In genomic region chr2:52072491-52073140, GRCm38 (mm10) we compare ENCODE assay signal across 8 mouse cellular contexts. TPM values are rescaled to one million over a fixed set of nuclear protein-coding genes. Genes with fewer than 3 reads are reported as not detected.
DNase-seq lines count a peak whose midpoint lies in the region; ATAC-seq and TF ChIP-seq lines count a peak whose summit lies in the region.

Rif1 (plus strand) TSS chr2:52072832.

- 2% methylated on average over 11 of the region's 72 CpGs for WGBS in hindbrain, embryonic 11.5 days
- WGBS in lung, postnatal 0 days: 2% methylated on average over 34 of the region's 72 CpGs

- H3K27ac ChIP-seq in hindbrain, embryonic 11.5 days (ENCODE audit: low read depth, low read length): peak within 1 kb of the TSS; percentile 76
- H3K27ac ChIP-seq in lung, postnatal 0 days (ENCODE audit: low read length): peak within 1 kb of the TSS; percentile 87

- H3K4me3 ChIP-seq in hindbrain, embryonic 11.5 days (ENCODE audit: low read depth, low read length): peak within 1 kb of the TSS; percentile 98
- peak within 1 kb of the TSS; percentile 93 for H3K4me3 ChIP-seq in lung, postnatal 0 days (ENCODE audit: low read depth, low read length)

- no peaks in the 10 kb centered on the region for H3K36me3 ChIP-seq in hindbrain, embryonic 11.5 days (ENCODE audit: control insufficient read depth, insufficient read depth, low read length)
- no peaks in the 10 kb centered on the region for H3K36me3 ChIP-seq in lung, postnatal 0 days (ENCODE audit: insufficient read depth, low read length)

- no peaks in the 10 kb centered on the region for H3K9me3 ChIP-seq in hindbrain, embryonic 11.5 days (ENCODE audit: control insufficient read depth, low read length)
- no peaks in the 10 kb centered on the region for H3K9me3 ChIP-seq in lung, postnatal 0 days (ENCODE audit: low read length)

- peak; percentile 88 for DNase-seq in MN1 (ENCODE audit: low spot score)
- DNase-seq in cerebellum, adult 9-11 months: peak; percentile 90
- DNase-seq in frontal cortex, adult 2 months (ENCODE audit: extremely low spot score in 1 of 2, low spot score in 1 of 2): peak in 1 of 2 experiments; percentile 82
- DNase-seq in hindbrain, embryonic 11.5 days (ENCODE audit: low spot score): peak; percentile 91
- peak; percentile 79 to 86 for DNase-seq in layer of hippocampus, postnatal 10 days (ENCODE audit: low spot score in 2 of 2)
- peak; percentile 92 for DNase-seq in lung, postnatal 0 days (ENCODE audit: low spot score)
- DNase-seq in ovary, postnatal 10 days (ENCODE audit: low spot score): peak; percentile 70
- peak; percentile 63 to 64 for DNase-seq in thymus, postnatal 10 days (ENCODE audit: low spot score in 2 of 2)

- H3K9ac ChIP-seq in hindbrain, embryonic 11.5 days (ENCODE audit: low read depth, low read length): peak within 1 kb of the TSS; percentile 93
- peak within 1 kb of the TSS; percentile 86 for H3K9ac ChIP-seq in lung, postnatal 0 days (replicated peaks; ENCODE audit: low read depth)

- no peaks in the 10 kb centered on the region for H3K27me3 ChIP-seq in hindbrain, embryonic 11.5 days (ENCODE audit: control insufficient read depth, insufficient read depth, low read length)
- H3K27me3 ChIP-seq in lung, postnatal 0 days (replicated peaks; ENCODE audit: insufficient read depth, low read length): no peaks in the 10 kb centered on the region

- no peak for TF ChIP-seq EP300 in lung, postnatal 0 days (IDR thresholded peaks at IDR 0.05)

- H3K4me2 ChIP-seq in hindbrain, embryonic 11.5 days (replicated peaks; ENCODE audit: low read depth, low read length): peak within 1 kb of the TSS; percentile 63
- H3K4me2 ChIP-seq in lung, postnatal 0 days (replicated peaks; ENCODE audit: low read depth, low read length): peak within 1 kb of the TSS; percentile 78

- no peaks in the 10 kb centered on the region for H3K4me1 ChIP-seq in hindbrain, embryonic 11.5 days (replicated peaks; ENCODE audit: control insufficient read depth, insufficient read depth, low read length)
- H3K4me1 ChIP-seq in lung, postnatal 0 days (ENCODE audit: insufficient read depth, low read depth, low read length): 0 out of 2 replicates have a peak, but pooled peaks cover 2% of the 10 kb centered on the region

- no peak; the same call in 1 of the 2 replicates for TF ChIP-seq CTCF in lung, postnatal 0 days (IDR thresholded peaks at IDR 0.05)

- peak; percentile 97 for ATAC-seq in hindbrain, embryonic 11.5 days (ENCODE audit: low FRiP score)
- ATAC-seq in lung, postnatal 0 days: peak; percentile 96

RNA-seq across cellular contexts. Expression of gene Rif1, which starts in this region (rescaled TPM):
- polyA plus RNA-seq in frontal cortex, adult 2 months (2012; rRNA removed): 11.0 and 13.0 TPM in 2 replicates
- polyA plus RNA-seq in hindbrain, embryonic 11.5 days (2014; fragmentation: Nextera tagmentation; extraction: Ambion mirVana): 46.7 and 47.7 TPM in 2 replicates
- 10 to 100 TPM; 26.2 to 27.1 TPM for total RNA-seq in layer of hippocampus, postnatal 10 days (2021)
- polyA plus RNA-seq in lung, postnatal 0 days (2015; fragmentation: Nextera tagmentation; extraction: Ambion mirVana): 14.4 and 17.5 TPM in 2 replicates
